Mouse (Mus musculus) right cerebral cortex, adult 2 months (tissue): ENCODE data around the gene Sbno1.
A peak's percentile ranks its signal among the peaks of the same experiment; 100 is the strongest.

Experiments
- DNase-seq, 2 experiments: peaks; one replicate each; pipeline ENCODE4 v3.0.0; 2021 to 2022; ENCODE audit warnings: low spot score in 2 of 2

Gene Sbno1

DNA sequence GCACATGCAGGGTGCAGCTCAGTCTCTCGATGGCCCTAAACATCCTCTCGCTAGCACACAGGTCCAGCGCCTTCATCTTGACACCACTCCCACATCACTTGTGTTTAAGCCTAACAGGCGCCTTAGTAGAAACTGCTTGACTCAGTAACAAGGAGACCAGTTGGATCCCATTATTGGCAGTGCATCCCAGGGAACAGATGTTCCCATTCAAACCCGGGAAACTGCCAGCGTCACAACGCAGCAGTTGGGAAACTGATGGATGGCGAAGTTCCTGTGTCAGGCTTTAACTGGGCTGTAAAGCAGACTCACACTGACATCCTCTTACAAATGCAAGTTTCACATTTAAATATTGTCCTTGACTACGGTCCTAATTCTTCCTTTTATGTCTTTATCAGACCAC, 87.9 kb downstream of the Sbno1 start:
- DNase-seq: peak; percentile 61 to 68

GRCm38 (mm10) chr5:124337103-124337502, 88.7 kb downstream of the Sbno1 start:
- no peak for DNase-seq

GRCm38 (mm10) chr5:124334392-124334791, 91.4 kb downstream of the Sbno1 start:
- peak; percentile 34 for DNase-seq

DNA sequence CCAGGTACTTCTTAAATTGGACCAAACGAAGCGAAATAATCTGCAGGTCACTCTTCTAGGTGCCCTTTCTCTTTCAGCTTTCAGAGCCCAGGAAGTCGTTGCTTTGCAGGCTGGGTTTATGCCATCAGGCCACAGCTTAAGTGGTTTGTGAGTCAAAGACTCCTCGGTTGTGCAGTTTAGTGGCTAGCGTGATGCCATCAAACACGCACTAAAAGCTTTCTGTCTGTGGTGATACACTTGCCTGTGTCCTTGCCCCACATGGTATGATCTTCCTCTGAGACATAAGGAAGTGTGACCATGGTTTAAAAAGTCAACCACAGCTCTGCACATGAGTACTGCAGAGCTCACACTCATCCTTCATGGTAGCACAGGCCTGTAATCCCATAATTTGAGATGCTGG, 95.7 kb downstream of the Sbno1 start:
- DNase-seq: no peak

DNA sequence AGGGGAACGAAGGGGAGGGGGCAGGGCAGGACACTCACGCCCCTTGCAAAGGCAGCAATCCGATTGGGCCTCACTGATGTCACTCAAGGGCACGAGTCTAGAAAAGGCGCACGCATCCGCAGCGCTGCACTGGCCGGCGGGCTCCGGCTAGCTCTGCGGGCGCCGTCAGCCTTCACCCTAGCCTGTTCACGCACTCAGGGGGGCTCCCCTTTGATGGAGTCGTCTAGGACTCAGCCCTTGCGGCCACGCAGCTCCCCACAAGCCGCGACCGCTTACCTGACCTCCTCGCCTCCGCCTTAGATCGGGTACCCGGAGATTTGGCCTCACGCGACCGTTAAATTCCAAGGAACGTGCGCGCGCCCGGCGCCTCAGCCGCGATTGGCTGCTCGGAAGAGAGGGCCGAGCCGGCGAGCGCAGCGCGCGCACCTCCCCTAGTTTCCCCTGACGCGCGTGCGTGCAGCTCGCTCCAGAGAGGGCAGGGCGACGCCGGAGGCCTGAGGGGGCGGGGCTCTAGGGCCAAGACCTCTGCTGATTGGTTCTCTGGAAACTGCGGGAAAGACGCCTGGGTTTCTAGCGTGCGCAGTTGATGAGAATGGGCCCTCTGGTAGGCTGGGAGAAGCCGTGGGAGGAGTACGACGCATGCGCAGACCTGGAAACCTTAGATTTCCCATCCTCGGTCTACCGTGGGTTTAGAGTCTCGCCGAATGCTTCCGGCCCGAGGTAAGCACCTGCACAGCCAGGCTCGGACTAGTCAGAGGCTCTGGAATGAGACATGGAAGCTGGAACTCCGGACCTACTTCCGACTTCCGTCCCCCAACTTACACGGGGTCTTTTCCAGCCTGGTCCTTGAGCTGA, 98.1 kb downstream of the Sbno1 start, which contains the start of the genes Mphosph9 and 2810006K23Rik:
TSS of gene Mphosph9 (minus strand) at position 463 of the 855 bp plus-strand sequence.
TSS of gene 2810006K23Rik (plus strand) at position 580 of the 855 bp plus-strand sequence.
- peak; percentile 99 to 100 for DNase-seq

- no peak for DNase-seq
Measured at GRCm38 (mm10) chr5:124326829-124327228, 99.0 kb downstream of the Sbno1 start.
